Mouse (Mus musculus): ENCODE results near the gene Tprn. TPM values are rescaled to one million over a fixed set of nuclear protein-coding genes. Genes with fewer than 3 reads are reported as not detected.

The Tprn gene
- polyA plus RNA-seq, 1 experiment from 2014 or later: 8.2 TPM

DNA sequence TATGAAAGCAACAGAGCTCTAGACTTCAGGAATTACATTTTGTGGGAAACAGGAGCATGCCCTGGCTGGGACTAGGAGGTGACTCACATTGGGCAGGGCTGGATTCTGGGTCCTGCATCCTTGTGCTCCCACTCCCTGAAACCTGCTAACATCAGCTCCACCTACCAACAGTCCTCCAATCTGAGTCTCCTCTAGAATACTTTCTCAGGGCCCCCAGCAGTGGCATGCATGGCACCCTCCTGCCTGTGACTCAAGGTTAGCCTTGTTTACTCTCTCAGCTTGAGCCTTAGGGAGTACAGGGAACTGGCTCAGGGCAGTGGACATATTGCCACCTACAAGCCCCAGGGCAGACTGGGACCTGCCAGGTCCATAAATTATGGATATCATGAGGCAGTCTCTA is 24.3 kb upstream of the Tprn start:
- no peak for ATAC-seq (ENCODE audit: insufficient number of reproducible peaks, insufficient read depth, low FRiP score, low TSS enrichment, low read depth)
- H3K4me1 ChIP-seq: peaks cover 28% of the 10 kb centered on the region
- H3K27me3 ChIP-seq: peaks cover 43% of the 10 kb centered on the region
- no peak overlapping the region for H3K27ac ChIP-seq
- H3K4me2 ChIP-seq: no peak overlapping the region
- H3K36me3 ChIP-seq: no peaks in the 10 kb centered on the region
- 0 out of 2 replicates have a peak overlapping the region, but pooled peaks have one; percentile 36 for H3K9ac ChIP-seq
- no peak overlapping the region for H3K4me3 ChIP-seq
- H3K9me3 ChIP-seq: no peaks in the 10 kb centered on the region

DNA sequence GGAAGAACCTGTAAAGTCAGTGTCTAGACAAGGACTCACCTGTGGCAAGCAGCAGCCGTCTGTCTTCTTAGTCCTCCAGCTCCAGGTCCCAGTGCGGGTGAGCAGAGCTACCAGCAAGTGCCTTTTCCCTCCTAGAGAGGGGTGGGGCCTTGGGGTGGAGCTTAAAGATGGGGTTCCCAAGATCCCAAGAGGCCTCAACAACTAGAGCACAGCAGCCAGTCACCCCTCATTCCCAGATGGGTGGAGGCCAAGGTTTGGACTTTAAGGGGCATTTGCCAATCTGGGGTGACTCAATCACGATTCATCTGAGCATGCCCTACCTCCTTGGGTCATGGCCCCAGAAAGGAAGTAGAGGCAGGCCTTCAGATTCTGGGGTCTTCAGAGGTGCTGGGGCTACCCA is 22.7 kb upstream of the Tprn start:
- Histone ChIP-seq H3K4me3 (no peak overlapping the region), H3K9ac (no peak overlapping the region), H3K4me1 (peaks cover 28% of the 10 kb centered on the region), H3K4me2 (no peak overlapping the region), H3K27ac (no peak overlapping the region), H3K36me3 (no peaks in the 10 kb centered on the region), H3K9me3 (no peaks in the 10 kb centered on the region), H3K27me3 (peaks cover 47% of the 10 kb centered on the region)
- ATAC-seq (ENCODE audit: insufficient number of reproducible peaks, insufficient read depth, low FRiP score, low TSS enrichment, low read depth): no peak
- 78% methylated on average over 3 of the region's 3 CpGs for WGBS

DNA sequence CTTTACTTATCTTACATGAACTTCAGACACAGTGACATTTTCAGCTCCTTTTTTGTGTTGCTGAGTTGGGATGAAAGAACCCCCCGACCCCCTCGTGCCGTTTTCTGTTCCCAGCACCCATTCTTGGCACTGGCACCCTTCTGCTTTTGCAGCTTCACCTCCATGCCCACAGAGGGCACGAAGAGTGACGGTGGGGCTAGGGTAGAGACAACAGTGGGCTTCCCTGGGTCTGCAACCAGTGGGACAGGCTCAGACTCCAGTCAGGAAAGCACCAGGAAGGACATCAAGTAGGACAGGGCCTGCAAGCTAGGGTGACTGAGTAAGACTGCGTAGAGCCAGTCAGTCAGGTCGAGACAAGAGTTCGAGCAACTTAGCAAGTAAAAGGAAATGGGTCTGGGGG is 22.1 kb upstream of the Tprn start:
- peaks cover 45% of the 10 kb centered on the region for H3K27me3 ChIP-seq
- H3K4me1 ChIP-seq: peaks cover 28% of the 10 kb centered on the region
- H3K36me3 ChIP-seq: no peaks in the 10 kb centered on the region
- H3K4me3 ChIP-seq: peak overlapping the region; percentile 57
- no peaks in the 10 kb centered on the region for H3K9me3 ChIP-seq
- WGBS: 50% methylated on average over 8 of the region's 8 CpGs
- H3K27ac ChIP-seq: peak overlapping the region; percentile 71; the same call in 1 of the 2 replicates
- H3K4me2 ChIP-seq: peak overlapping the region; percentile 93
- H3K9ac ChIP-seq: peak overlapping the region; percentile 71
- no peak for ATAC-seq (ENCODE audit: insufficient number of reproducible peaks, insufficient read depth, low FRiP score, low TSS enrichment, low read depth)

DNA sequence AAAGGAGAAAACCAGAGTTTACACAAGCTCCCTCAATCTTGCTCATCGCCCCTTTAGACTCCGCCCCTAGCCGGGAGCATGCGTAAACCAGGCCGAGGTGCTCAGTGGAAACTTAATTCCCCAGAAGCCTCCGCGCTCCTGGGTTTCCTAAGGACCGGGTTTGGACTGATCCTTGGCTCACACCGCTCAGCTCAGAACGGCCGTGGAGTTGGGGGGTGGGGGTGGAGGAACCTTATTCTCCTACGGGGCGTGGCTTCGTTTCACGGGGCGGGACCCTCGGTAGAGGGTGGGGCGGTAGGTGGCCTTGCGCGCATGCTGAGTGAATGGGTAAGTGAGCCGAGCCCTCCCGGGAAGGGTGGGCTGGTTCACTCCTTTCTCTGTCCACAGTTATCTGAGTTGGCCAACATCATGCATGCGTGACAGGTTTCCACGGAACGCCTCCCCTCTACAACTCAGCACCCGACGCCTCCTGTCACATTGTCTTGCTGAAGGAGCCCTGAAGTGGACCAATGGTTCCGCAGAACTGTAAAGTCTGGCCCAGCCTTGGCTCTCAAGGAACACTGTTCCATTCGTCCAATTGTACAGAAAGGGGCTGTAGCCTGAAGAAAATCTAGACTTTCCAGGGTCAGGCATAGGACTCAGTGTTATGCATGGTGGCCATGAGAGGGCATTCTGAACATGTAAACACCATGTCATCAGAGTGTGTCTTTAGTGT is 21.5 kb upstream of the Tprn start:
- H3K4me1 ChIP-seq: peaks cover 28% of the 10 kb centered on the region
- peak overlapping the region; percentile 71 for H3K9ac ChIP-seq
- WGBS: 1% methylated on average over 29 of the region's 29 CpGs
- peaks cover 44% of the 10 kb centered on the region for H3K27me3 ChIP-seq
- H3K4me2 ChIP-seq: peak overlapping the region; percentile 93
- peak; percentile 75 for ATAC-seq (ENCODE audit: insufficient number of reproducible peaks, insufficient read depth, low FRiP score, low TSS enrichment, low read depth)
- H3K9me3 ChIP-seq: no peaks in the 10 kb centered on the region
- H3K4me3 ChIP-seq: peak overlapping the region; percentile 57
- H3K36me3 ChIP-seq: peaks cover 5% of the 10 kb centered on the region; the same call in 1 of the 2 replicates
- H3K27ac ChIP-seq: peak overlapping the region; percentile 71; the same call in 1 of the 2 replicates

DNA sequence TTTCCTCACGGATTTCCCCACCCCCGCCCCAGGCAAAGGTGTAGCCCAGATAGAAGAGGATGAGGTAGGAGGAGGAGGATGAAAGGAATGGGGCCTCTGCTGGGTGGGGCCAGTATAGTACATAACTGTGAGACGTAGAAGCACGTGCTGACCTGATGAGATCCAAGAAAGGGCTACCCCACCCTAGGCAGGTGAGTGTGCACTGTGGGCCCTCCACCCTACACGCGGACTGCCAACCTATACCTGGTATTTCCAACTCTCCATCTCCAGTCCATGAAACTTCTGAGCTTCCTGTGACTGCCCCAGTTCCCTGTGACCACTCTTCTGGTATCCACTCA is 21.0 kb upstream of the Tprn start:
- Histone ChIP-seq H3K4me3 (peak overlapping the region; percentile 57), H3K9me3 (no peaks in the 10 kb centered on the region), H3K4me1 (peaks cover 28% of the 10 kb centered on the region), H3K27ac (0 out of 2 replicates have a peak overlapping the region, but pooled peaks have one; percentile 71), H3K4me2 (peak overlapping the region; percentile 93), H3K27me3 (peaks cover 39% of the 10 kb centered on the region), H3K9ac (peak overlapping the region; percentile 71; the same call in 1 of the 2 replicates), H3K36me3 (peaks cover 10% of the 10 kb centered on the region)
- ATAC-seq (ENCODE audit: insufficient number of reproducible peaks, insufficient read depth, low FRiP score, low TSS enrichment, low read depth): no peak
- WGBS: 11% methylated on average over 6 of the region's 6 CpGs

DNA sequence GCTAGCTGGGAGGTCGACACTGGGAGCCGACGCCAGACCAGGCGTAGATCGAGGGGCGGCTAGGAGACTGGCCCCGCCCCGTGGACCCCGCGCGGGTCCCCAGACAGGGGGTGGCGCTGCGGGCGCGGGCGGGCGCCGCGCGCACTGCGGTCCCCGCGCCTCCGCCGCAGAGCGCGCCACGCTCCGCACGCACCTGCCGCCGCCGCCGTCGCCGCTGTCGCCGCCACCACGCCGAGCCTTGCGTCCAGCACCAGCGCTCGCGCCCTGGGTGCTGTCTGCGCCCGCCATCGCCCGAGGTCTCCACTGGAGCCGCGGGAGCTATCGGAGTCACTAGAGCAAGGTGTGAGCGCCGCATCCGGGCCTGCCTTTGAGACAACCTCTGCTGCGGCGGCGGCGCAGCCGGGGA is 20.3 kb upstream of the Tprn start, which contains the start of the genes Rnf208 and Cysrt1:
Gene Rnf208, plus strand, starts transcription at position 155 of the 406 bp plus-strand sequence.
Gene Cysrt1, minus strand, starts transcription at position 352 of the 406 bp plus-strand sequence.
- Histone ChIP-seq H3K27ac (0 out of 2 replicates have a peak within 1 kb of the TSS, but pooled peaks have one; percentile 71), H3K36me3 (peaks cover 14% of the 10 kb centered on the region), H3K27me3 (peaks cover 38% of the 10 kb centered on the region), H3K9ac (peak within 1 kb of the TSS; percentile 71), H3K4me3 (peak within 1 kb of the TSS; percentile 57), H3K9me3 (no peaks in the 10 kb centered on the region), H3K4me2 (peak within 1 kb of the TSS; percentile 93), H3K4me1 (peaks cover 28% of the 10 kb centered on the region)
- ATAC-seq (ENCODE audit: insufficient number of reproducible peaks, insufficient read depth, low FRiP score, low TSS enrichment, low read depth): no peak
- under 1% methylated on average over 59 of the region's 59 CpGs for WGBS

DNA sequence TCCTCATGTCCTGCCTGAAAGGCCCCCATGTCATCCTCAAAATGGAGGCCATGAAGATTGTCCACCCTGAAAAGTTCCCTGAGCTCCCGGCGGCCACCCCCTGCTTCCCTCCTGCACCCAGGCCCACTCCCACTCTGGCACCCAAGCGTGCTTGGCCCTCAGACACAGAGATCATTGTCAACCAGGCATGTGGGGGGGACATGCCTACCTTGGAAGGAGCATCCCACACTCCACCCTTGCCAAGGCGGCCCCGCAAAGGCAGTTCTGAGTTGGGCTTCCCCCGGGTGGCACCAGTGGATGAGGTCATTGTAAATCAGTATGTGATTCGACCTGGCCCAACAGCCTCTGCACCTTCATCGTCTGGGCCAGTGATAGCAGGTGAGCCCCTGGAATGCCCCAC is 19.1 kb upstream of the Tprn start:
- Histone ChIP-seq H3K4me2 (peak overlapping the region; percentile 93), H3K4me3 (no peak overlapping the region), H3K4me1 (peaks cover 28% of the 10 kb centered on the region), H3K9me3 (no peaks in the 10 kb centered on the region), H3K27ac (no peak overlapping the region), H3K9ac (no peak overlapping the region), H3K27me3 (peaks cover 34% of the 10 kb centered on the region), H3K36me3 (peaks cover 26% of the 10 kb centered on the region)
- ATAC-seq (ENCODE audit: insufficient number of reproducible peaks, insufficient read depth, low FRiP score, low TSS enrichment, low read depth): no peak
- WGBS: 80% methylated on average over 8 of the region's 8 CpGs

DNA sequence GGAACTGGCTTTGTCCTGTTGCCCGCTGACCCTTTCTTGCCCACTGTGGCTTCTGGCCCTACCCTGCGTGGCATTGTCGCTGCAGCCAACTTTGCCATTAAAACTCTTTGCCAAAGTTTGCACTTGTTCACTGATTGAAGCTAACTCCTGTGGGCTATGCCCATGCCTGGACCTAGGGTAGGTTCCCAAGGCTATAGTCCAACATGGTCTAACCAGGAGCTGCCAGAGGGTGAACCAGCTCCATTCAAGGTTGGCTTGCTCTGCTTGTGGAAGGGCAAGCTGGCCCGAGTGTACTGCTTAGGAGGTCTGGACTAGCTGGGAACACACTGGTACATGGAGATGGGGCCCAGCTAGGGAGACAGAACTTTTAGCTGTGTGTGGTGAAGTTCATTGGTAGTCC is 18.3 kb upstream of the Tprn start:
- Histone ChIP-seq H3K27ac (no peak overlapping the region), H3K4me2 (no peak overlapping the region), H3K36me3 (peaks cover 35% of the 10 kb centered on the region), H3K4me3 (no peak overlapping the region), H3K9me3 (no peaks in the 10 kb centered on the region), H3K4me1 (peaks cover 28% of the 10 kb centered on the region), H3K27me3 (peaks cover 34% of the 10 kb centered on the region), H3K9ac (no peak overlapping the region)
- ATAC-seq (ENCODE audit: insufficient number of reproducible peaks, insufficient read depth, low FRiP score, low TSS enrichment, low read depth): no peak
- WGBS: 87% methylated on average over 4 of the region's 4 CpGs

DNA sequence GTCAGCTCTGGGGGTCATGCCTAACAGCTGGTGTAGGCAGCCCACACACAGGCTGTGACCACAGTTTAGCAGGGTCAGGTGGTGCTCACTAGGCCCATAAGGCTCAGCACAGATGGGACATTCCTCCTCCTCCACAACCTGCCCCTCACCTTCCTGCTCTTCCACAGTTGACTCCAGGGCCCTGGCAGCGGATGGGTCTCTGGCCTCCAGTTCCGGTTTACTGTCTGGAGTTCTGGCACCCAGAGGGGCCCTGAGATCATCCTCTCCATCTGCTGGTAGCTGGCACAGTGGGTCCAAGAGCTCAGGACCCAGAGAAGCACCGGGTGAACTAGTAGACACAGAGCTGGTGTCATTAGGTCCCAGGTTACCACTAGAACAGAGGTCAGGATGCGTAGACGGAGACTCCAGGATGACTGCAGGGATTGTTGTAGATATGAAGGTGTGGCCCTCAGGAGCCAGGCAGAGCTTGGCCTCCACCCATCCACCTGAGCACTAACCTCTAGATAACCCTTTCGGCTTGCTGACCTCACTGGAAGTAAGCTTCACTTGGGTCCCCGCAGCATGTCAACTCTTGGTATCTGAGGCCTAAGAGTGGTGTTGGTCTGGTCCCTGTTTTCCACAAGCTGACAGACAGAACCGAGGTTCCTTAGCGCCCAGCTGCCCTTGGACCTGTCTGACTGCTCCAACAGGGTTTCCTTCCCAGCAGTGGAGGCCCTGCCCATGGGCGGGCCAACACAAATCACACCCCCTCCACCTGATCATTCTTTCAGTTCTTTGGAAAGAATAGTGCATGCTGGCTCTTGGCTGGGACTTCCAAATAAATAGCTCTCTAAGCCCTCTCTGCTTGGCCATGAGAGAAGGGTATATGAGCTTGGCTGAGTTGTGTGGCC is 16.0 kb upstream of the Tprn start, which contains the start of gene AL732309.1:
Gene AL732309.1, minus strand, starts transcription at position 681 of the 890 bp plus-strand sequence.
- 86% methylated on average over 10 of the region's 10 CpGs for WGBS
- H3K36me3 ChIP-seq: peaks cover 57% of the 10 kb centered on the region

DNA sequence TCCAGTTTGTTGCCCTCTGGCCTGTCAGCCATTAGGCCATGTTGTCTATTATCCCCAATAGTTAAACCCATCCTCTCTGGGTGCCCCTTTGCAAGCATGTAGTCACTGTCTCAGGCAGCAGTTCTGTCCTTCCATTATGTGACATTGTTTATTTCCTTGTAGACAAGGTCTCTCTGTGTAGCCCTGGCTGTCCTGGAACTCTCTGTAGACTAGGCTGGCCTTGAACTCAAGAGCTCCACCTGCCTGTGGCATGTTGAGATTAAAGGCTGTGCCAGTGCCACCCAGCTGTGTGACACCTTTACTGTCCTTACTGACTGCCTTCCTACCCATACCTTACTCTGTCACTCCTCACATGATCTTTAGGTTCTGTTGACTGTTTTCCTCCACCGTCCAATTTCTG is 10.1 kb upstream of the Tprn start:
- Histone ChIP-seq H3K4me3 (no peak overlapping the region), H3K27me3 (no peaks in the 10 kb centered on the region), H3K36me3 (peaks cover 56% of the 10 kb centered on the region), H3K9me3 (no peaks in the 10 kb centered on the region), H3K4me2 (no peak overlapping the region), H3K27ac (no peak overlapping the region), H3K4me1 (peaks cover 17% of the 10 kb centered on the region), H3K9ac (no peak overlapping the region)
- 79% methylated on average over 1 of the region's 1 CpGs for WGBS
- ATAC-seq (ENCODE audit: insufficient number of reproducible peaks, insufficient read depth, low FRiP score, low TSS enrichment, low read depth): no peak

More for the DNA sequence above, 16.0 kb upstream of the Tprn start, which contains the start of gene AL732309.1:
- Histone ChIP-seq H3K4me3 (no peak within 1 kb of the TSS), H3K4me1 (peaks cover 12% of the 10 kb centered on the region), H3K27me3 (peaks cover 28% of the 10 kb centered on the region), H3K27ac (no peak within 1 kb of the TSS), H3K9me3 (no peaks in the 10 kb centered on the region), H3K4me2 (no peak within 1 kb of the TSS), H3K9ac (no peak within 1 kb of the TSS)
- ATAC-seq (ENCODE audit: insufficient number of reproducible peaks, insufficient read depth, low FRiP score, low TSS enrichment, low read depth): no peak

DNA sequence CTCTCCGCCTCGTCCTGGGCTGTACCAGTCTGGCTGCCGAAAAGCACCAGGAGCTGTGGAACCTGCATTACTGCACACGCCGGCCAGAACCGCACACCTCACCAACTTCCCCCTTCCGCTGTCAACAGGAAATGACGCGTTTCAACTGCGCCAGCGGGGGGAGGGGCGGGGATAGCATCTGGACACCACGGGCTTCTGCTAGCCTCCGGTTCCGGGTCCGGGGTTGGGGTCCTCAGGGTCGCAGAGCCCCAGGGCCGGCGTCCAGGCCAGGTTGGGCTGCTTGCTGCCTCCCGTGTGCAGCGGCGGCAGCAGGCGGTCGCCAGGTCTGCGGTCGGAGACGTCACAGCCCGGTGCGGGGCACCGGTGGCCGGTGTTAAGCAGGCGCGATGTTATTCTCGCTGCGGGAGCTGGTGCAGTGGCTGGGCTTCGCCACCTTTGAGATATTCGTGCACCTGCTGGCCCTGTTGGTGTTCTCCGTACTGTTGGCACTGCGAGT is 7.1 kb upstream of the Tprn start, which contains the start of gene Tmem203:
Gene Tmem203, plus strand, starts transcription at position 156 of the 496 bp plus-strand sequence.
- H3K9me3 ChIP-seq: no peaks in the 10 kb centered on the region
- H3K9ac ChIP-seq: peak within 1 kb of the TSS; percentile 88
- peaks cover 17% of the 10 kb centered on the region for H3K4me1 ChIP-seq
- peak within 1 kb of the TSS; percentile 99 for H3K4me3 ChIP-seq
- H3K27me3 ChIP-seq: no peaks in the 10 kb centered on the region
- H3K36me3 ChIP-seq: peaks cover 26% of the 10 kb centered on the region
- ATAC-seq (ENCODE audit: insufficient number of reproducible peaks, insufficient read depth, low FRiP score, low TSS enrichment, low read depth): peak; percentile 76
- H3K4me2 ChIP-seq: peak within 1 kb of the TSS; percentile 97
- H3K27ac ChIP-seq: peak within 1 kb of the TSS; percentile 78
- under 1% methylated on average over 39 of the region's 39 CpGs for WGBS
